Comparison of ENCODE assay signal across 13 mouse cellular contexts in the genomic region with DNA sequence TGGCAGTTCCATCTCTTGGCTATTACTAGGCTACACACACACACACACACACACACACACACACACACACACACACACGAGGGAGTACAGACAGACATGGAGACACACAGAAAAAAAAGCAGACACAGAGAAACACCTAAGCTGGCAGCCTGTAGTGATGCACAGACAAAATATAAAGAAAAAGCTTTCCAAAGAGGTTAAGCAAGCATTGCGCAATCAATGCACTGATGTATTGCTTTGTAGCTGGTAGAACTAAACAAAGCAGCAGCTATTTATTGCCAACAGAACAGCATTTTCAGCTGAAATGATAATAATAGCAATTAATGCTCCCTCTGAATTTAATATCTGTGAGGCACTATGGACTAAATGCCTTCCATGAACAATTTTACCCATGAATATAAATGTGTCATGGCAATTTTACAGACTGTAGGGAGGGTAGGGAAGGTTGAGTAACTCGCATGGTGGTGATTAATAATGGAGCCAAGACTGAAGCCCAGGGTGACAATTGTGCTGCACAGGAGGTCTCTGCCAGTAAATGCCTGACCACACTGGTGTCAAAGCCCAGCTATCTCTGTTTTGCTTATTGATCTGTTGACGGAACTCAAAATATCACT.
DNase-seq lines count a peak whose midpoint lies in the region; ATAC-seq lines count a peak whose summit lies in the region.
"Had no signal": no experiment of that assay in that cellular context is flagged by ENCODE, and none has a peak within 500 bp of the region (broad histone marks: within the 10 kb centered on the region; RNA-seq: fewer than 3 reads in every experiment).

No protein-coding gene starts in this region.

- H3K9ac ChIP-seq in intestine, embryonic 14.5 days (ENCODE audit: low read length), result no peak overlapping the region
- no peak overlapping the region for H3K9ac ChIP-seq in intestine, embryonic 16.5 days (ENCODE audit: low read depth, low read length)
- H3K9ac ChIP-seq: limb, embryonic 15.5 days had no signal

- WGBS in intestine, embryonic 14.5 days, result 89% methylated on average over 4 of the region's 4 CpGs
- 76% methylated on average over 4 of the region's 4 CpGs for WGBS in intestine, embryonic 16.5 days

- no peaks in the 10 kb centered on the region for H3K27me3 ChIP-seq in intestine, embryonic 14.5 days (replicated peaks; ENCODE audit: control insufficient read depth, insufficient read depth, low read length)
- no peaks in the 10 kb centered on the region for H3K27me3 ChIP-seq in intestine, embryonic 16.5 days (replicated peaks; ENCODE audit: control insufficient read depth, insufficient read depth, low read length)
- H3K27me3 ChIP-seq: limb, embryonic 15.5 days had no signal

- no peak overlapping the region for H3K27ac ChIP-seq in intestine, embryonic 14.5 days (ENCODE audit: low read depth)
- no peak overlapping the region for H3K27ac ChIP-seq in intestine, embryonic 16.5 days (ENCODE audit: low read length)
- H3K27ac ChIP-seq: kidney, postnatal 0 days; limb, embryonic 15.5 days had no signal

- peak; percentile 10 for DNase-seq in intestine, embryonic 14.5 days (ENCODE audit: low spot score)
- DNase-seq in 3T3-L1 (ENCODE audit: low read depth, low spot score) (peak; percentile 40), NIH3T3 (ENCODE audit: low read depth) (peak; percentile 49)
- DNase-seq in gastrocnemius, postnatal 25 days, result no peak
- no peak for DNase-seq in frontal cortex, adult 2 months (ENCODE audit: extremely low spot score in 1 of 2, low spot score in 1 of 2)
- DNase-seq: cerebellum, adult 11 months; cerebellum, postnatal 36 days; heart, postnatal 14 days had no signal

- peaks cover 4% of the 10 kb centered on the region; the same call in 1 of the 2 replicates for H3K4me1 ChIP-seq in intestine, embryonic 14.5 days (replicated peaks; ENCODE audit: control insufficient read depth, insufficient read depth, low read length)
- peaks cover 7% of the 10 kb centered on the region for H3K4me1 ChIP-seq in intestine, embryonic 16.5 days (ENCODE audit: control insufficient read depth, insufficient read depth, low read length)

- no peak overlapping the region for H3K4me2 ChIP-seq in intestine, embryonic 14.5 days (ENCODE audit: low read length)
- no peak overlapping the region for H3K4me2 ChIP-seq in intestine, embryonic 16.5 days (ENCODE audit: low read depth, low read length)
- H3K4me2 ChIP-seq: limb, embryonic 15.5 days had no signal

- no peaks in the 10 kb centered on the region for H3K36me3 ChIP-seq in intestine, embryonic 14.5 days (ENCODE audit: control insufficient read depth, insufficient read depth, low read length)
- H3K36me3 ChIP-seq in intestine, embryonic 16.5 days (ENCODE audit: control insufficient read depth, insufficient read depth, low read length), result no peaks in the 10 kb centered on the region
- H3K36me3 ChIP-seq: limb, embryonic 15.5 days had no signal

- H3K4me3 ChIP-seq in intestine, embryonic 14.5 days (ENCODE audit: low read depth, low read length), result no peak overlapping the region
- H3K4me3 ChIP-seq in intestine, embryonic 16.5 days (ENCODE audit: low read length), result no peak overlapping the region
- H3K4me3 ChIP-seq: limb, embryonic 15.5 days had no signal

- no peaks in the 10 kb centered on the region for H3K9me3 ChIP-seq in intestine, embryonic 14.5 days (ENCODE audit: control insufficient read depth, low read length)
- H3K9me3 ChIP-seq in intestine, embryonic 16.5 days (ENCODE audit: control insufficient read depth, low read length), result peaks cover 6% of the 10 kb centered on the region; the same call in 1 of the 2 replicates
- H3K9me3 ChIP-seq: limb, embryonic 15.5 days had no signal

- no peak for ATAC-seq in intestine, embryonic 14.5 days (replicated peaks; ENCODE audit: low FRiP score, low TSS enrichment, low read depth)
- no peak for ATAC-seq in intestine, embryonic 16.5 days
- ATAC-seq in granulocyte monocyte progenitor cell, adult 5-6 weeks (replicated peaks; ENCODE audit: poor library complexity, severe bottlenecking), result peak; percentile 53
- ATAC-seq: intestine, postnatal 0 days had no signal

Comparison
In these comparisons a context has a peak if more than half of its experiments do, and no peak if none do; other contexts are left out.
1. DNase-seq: peak in intestine, embryonic 14.5 days (single experiment), 3T3-L1 (single experiment) and NIH3T3 (single experiment); none in gastrocnemius, postnatal 25 days (single experiment) and frontal cortex, adult 2 months (0 of 2).